Mouse (Mus musculus): ENCODE data around the gene Pou2f2.

The Pou2f2 gene

DNA sequence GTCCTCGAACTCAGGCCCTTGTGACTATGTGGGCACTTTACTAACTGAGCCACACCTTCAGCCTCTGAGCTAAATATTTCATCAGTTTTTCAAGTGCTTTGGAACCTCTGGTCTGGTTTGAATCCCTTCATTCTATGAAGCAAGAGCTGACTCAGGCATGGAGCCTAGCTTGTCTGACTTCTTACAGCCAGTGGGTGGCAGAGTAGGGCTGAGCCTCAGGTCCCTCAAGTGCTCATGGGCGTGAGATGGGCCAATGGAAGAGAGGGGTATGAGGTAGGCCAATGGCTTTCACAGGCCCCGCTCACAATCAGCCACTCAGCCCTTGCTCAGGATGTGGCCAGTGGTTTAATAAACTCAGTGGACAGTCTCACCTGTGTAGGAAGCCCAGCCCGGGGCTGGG lies 79.9 kb downstream of the Pou2f2 start:
- no peak for DNase-seq (ENCODE audit: low read depth, low spot score)

DNA sequence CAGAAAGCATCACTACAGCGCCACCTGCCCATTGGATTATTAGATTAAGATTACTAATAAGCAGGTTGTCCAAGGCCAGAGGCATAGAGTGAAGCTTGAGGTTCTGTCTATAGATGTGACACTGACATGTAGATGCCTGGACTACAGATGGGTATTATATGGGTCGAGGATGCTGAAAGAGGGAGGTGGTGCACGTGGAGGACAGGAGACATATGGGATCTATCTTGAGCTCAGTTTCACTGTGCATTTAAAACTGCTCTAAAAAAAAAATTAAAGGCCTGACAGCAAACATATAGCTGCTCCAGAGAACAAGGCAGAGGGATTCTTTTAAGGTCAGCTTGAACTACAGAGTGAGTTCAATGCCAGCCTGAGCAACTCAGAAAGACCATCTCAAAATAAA lies 81.4 kb downstream of the Pou2f2 start:
- DNase-seq (ENCODE audit: low read depth, low spot score), result no peak

DNA sequence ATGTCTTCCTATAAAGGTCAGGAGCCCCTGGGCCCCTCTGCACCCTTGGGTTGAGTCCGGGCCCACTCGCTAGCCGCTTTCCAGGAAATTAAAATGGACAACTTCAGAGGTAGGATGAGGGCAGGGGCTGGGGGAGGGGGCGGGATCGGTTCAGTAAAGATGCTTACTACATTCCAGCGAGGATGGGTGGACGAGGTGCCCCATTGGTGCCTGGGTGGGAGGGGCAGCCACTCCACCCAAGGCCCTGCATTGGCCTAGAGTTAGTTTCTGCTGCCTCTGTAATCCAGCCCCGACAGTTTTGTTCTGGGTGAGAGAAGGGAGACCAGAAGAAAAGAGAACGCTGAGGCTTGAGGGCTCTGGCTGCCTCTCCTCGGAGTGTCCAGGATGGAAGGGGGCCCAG lies 89.7 kb downstream of the Pou2f2 start:
- no peak for DNase-seq (ENCODE audit: low read depth, low spot score)

DNA sequence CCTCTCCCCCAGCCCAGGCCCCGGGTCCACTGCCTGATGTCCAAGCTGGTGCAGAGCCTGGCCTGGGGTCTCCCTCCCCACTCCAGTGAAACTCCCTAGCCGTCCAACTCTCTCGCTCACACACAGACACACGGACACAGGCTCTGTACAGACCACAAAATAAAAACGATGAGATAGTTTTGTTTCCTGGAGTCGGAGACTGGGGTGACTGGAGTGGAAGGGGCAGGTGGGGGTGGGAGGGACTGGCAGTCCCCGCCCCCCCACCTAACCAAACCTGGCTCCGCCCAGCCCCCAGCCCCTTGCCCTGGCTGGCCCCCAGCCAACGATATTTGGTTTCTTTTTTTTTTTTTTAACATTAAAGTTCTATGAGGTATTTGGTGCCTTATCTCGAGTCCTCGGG lies 90.6 kb downstream of the Pou2f2 start:
- DNase-seq (ENCODE audit: low read depth, low spot score), result peak; percentile 62

DNA sequence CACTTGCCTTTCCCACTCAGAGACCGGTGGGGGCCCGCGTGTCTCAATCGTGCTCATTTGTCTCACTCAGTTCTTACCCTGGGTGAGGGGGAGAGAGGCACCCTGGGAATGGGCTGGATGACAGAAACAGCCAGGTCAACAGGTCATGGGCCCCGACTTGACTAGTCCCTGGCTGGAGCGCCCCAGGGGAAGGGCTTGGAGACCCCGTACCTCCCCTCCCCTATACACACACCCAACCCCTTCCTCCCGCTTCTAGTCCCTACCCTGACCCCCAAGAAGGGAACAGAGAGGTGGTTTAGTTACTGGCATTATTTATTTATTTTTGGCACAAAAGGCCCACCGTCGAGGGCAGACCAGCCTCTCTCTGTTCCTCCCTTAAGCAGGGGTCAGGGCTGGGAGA lies 91.0 kb downstream of the Pou2f2 start:
- peak; percentile 48 for DNase-seq (ENCODE audit: low read depth, low spot score)

DNA sequence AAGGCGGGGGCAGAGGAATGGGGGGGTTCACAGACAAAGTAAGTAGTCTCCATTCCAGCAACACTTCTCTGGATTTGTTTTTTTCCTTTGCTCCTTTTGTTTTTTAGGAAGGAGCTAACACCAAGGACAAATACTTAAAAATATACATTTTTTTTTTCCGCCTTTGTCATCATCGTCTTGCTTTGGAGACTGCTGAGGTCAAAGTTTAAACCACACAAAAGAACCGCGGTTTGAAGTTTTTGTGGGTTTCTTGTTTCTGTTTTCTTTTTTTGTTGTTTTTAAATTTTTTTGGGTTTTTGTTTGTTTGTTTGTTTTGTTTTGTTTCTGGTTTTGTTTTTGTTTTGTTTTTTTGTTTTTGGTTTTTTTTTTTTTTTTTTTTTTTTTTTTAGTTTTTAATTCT lies 91.6 kb downstream of the Pou2f2 start:
- peak; percentile 72 for DNase-seq (ENCODE audit: low read depth, low spot score)

DNA sequence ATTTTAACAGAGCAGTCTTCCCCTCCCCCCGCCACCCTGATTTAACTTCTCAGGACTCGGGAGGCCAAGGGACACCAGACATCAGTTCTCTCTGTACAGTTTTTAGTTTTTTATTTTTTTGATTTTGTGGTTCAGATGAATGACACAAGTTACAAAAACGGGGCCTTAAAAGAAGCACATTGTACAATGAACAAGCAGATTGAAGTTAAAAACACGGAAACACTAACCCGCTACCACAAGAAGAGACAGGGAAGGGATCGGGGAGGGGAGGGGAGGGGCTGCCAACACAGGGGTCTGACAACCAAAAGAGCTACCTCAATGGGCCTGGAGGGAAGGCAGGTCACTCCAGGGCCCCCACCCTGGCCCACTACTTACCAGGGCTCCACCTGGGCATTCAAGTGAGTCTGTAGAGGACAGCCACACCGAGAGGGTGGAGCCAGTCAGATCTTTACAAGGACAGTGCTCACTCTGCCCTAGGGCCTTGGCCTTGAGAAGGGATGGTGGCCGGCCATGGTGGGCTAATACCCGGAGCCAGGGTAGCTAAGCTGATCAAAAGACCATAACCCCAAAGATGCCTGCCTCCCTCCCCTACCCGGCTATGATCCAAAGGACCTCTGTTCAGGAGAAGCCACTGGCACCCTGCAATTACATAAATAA lies 92.1 kb downstream of the Pou2f2 start:
- peak; percentile 37 for DNase-seq (ENCODE audit: low read depth, low spot score)

DNA sequence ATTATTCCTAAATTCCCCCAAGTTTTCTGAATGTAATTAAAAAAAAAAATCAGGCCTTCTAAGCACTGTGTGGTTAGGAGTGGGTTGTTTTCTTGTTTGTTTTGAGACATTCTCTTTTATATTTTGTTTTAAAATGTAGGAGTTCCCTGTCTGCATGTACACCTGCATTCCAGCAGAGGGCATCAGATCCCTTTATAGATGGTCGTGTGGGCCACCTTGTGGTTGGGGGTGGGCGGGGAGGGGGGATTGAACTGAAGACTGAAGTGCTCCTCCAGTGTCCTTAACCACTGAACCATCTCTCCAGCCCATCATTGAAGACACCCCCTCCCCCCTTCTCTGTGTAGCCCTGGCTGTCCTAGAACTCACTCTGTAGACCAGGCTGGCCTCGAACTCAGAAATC lies 92.9 kb downstream of the Pou2f2 start:
- DNase-seq (ENCODE audit: low read depth, low spot score), result peak; percentile 64

DNA sequence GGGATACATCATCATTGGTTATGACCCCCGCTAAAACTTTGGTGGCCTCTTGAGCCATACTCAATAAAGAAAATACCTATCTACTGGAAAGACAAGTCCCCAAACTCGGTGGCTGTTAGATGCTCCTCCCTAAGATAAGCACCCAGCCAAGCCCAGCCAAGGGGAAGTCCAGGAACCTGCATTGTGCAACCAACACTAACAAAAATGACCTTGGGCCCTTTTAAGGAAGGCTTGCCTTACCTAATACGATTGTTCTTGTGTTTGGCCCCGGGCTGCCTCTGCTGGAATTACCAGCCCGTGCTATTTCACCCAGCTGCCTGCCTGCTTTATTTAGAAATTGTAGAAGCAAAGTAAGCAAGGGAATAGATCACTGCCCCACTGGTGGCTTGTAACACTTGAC lies 94.9 kb downstream of the Pou2f2 start:
- DNase-seq (ENCODE audit: low read depth, low spot score), result no peak

DNA sequence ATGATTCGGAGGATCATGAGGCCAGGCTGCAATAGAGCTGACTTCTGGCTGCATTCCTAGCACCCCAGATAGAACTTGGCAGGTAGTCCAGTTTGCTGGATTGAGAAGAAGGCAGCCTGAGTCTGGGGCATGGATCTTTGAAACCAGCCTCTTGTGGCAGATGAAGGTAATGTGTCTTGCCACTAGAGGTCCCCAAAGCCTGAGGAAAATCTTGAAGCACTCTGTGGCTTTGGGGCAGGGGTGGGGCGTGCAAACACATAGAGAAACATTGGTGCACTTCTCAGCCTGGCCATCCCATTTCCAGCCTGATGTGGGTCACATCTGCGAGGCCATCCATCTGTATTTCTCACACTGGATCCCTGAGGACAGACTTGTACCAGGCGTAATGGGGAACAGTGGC lies 97.0 kb downstream of the Pou2f2 start:
- peak; percentile 84 for DNase-seq (ENCODE audit: low read depth, low spot score)

DNA sequence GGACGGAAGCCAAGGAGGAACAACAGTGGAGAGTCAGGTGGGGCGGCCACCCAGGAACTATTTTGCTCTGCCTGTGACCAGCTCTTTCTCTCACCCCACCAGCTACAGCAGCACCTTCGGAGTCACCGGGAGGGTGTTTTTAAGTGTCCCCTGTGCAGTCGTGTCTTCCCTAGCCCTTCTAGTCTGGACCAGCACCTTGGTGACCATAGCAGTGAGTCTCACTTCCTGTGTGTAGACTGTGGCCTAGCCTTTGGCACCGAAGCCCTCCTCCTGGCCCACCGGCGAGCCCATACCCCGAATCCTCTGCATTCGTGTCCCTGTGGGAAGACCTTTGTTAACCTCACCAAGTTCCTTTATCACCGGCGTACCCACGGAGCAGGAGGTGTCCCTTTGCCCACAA lies 99.1 kb downstream of the Pou2f2 start:
- no peak for DNase-seq (ENCODE audit: low read depth, low spot score)

DNA sequence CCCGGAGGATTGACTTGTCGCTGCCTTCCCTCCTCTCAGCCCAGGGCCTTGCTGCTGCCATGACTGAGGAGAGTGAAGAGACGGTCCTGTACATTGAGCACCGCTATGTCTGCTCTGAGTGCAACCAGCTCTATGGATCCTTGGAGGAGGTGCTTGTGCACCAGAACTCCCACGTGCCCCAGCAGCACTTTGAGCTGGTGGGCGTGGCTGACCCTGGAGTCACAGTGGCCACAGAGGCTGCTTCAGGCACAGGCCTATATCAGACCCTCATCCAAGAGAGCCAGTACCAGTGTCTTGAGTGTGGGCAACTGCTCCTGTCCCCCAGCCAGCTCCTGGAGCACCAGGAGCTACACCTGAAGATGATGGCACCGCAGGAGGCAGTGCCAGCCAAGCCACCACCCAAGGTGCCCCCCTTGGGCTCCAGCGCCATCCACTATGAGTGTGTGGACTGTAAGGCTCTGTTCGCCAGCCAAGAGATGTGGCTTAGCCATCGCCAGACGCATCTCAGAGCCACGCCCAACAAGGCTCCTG lies 100.0 kb downstream of the Pou2f2 start:
- DNase-seq (ENCODE audit: low read depth, low spot score), result no peak

DNA sequence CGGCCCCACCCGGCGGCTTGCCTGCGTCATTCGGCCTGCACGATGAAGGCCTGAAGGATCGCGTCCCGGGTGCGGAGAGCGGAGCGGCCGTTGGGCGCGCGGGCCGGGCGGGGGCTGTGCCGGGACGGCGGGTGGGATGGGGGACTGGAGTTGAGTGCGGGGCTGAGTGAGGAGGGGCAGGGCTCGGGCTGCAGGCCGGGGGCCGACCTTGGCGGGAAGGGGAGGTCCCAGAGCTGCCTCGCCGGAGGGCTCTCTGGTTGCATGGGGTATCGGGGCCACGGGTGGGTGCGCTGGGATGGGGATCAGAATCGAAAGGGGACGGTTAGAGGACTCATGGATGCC lies 102.1 kb downstream of the Pou2f2 start:
- DNase-seq (ENCODE audit: low read depth, low spot score), result no peak

DNA sequence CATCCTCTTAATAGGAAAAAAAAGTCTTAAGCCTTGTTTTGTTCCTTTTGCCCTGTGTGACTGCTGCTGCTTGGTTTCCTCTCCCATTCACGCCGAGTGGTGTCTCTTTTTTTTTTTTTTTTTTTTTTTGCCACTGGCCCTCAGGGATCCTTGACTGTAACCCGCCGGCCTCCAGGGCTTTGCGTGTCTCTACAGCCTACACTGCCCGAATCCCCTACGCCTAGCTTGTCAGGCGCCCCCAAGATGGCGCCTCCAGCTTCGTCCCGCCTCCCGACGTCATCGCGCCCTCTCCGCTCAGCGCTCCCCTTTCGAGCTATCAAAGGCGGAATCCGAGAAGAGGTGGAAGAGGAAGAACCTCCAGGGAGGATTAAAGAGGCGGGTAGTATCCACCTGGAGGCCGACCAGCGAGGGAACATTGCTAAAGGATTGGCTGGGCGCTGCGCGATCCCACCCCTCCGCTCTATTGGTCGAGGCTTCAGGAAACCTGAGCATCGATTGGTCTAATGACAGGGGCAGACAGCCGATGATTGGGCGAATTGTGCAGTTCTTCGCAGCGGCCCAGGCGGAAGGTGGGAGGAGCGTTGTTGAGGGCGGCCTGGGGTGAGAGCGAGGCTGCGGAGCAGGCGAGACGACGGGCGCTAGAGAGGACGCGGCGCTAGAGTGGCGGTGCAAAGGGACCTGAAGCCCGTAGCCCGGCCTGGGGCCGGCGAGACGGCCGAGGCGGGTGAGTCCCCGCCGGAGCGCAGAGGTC lies 102.7 kb downstream of the Pou2f2 start:
- peak; percentile 99 for DNase-seq (ENCODE audit: low read depth, low spot score)

DNA sequence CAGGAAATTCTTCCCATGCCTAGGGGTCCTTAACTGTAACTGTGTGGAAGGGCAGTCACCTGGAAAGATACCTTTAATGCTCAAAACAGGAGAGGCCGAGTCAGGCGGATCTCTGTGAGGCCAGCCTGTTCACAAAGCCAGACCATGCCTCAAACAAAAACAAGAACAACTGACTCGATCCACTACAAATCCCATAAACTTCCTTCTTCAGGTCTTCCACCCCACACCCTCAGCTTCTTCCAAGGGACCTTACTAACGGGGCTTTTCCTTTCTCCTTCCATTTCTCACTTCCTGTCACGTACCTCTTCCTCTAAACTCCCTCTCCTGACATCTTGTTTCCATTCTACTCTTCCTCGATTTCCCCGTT lies 103.2 kb downstream of the Pou2f2 start:
- DNase-seq (ENCODE audit: low read depth, low spot score), result no peak

DNA sequence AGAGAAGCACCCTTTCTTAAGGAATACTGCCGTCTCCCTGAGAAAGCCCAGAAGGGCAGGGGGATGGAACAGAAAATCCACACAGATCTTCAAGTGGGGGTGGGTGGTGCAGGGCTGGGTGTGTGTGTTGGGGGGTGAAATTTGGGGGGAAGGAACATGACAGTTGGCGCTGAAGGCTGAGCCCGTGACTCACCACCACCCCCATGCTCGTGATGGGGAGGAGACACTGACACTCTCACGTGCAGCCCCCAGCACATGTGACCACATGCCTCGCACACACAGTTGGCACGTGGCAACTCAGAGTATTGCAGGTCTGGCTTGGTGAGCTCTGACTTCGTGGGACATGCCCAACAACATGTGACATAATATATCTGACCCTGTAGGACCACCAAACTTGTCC lies 105.6 kb downstream of the Pou2f2 start:
- DNase-seq (ENCODE audit: low read depth, low spot score), result no peak

DNA sequence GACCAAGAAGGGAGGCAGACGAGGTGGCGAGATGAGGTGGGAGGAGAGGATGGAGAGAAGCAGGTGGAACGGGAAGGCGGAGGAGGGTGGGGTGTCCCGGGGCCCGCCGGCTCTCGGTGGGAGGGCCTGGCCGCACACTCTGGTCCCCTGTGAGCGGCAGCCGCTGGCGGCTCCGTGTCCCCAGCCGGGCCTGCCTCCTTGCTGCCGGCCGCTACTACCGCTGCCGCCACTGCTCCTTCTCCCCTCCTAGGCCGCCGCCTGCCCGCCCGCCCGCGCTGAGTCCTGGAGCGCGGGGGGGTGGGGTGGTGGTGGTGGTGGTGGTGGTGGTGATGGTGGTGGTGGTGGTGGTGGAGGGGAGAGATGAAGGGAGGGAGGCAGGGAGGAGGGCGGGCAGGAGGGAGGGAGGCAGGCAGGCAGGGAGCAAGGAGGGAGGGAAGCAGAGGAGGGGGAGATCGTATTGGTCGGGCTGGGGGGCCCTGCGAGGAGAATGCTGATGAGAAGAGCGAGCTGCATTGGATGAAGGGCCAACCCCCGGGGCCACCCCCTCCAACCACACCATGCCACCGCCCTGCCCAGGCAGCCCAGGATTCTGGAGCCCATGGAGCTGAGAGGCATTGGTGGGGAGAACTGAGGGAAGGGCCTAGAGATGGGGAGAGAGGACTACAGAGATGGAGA lies 106.7 kb downstream of the Pou2f2 start:
- DNase-seq (ENCODE audit: low read depth, low spot score), result peak; percentile 55

DNA sequence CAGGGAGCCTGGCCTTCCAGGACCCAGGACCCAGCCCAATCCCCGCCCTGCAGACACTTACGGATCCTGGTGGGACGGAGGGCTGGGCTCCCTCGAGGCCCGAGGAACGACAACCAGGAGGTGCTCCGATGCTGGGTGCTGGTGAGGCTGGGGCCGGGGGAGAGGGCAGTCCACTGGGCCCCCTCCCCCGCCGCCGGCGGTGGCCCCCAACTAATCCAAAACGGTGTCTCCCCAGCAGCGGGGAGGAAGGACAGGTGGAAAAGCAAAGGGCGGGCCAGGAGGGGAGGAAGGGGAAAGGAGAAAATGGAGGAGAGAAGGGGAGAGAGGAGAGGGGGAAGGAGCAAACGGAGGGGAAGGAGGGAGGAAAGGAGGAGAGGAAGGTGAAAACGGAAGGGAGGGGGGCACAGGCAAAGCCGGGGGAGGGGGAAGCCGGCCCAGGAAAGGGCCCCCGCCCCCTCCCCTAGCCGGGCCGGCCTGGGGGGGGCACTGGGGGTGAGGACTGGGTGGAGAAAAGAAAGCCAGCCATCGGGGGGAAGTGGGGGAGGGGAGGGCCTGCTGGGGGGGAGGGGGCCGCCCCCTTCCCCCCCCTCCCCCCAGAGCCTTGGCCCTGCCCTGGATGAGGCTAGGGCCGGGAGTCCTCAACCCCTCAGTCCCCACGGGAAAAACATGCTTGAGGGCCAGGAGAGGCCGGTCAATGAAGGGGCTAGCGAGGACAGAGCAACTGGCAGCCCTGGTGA lies 107.4 kb downstream of the Pou2f2 start, which contains the start of the genes Grik5 and Zfp574:
Grik5 (minus strand) TSS at position 368 of the 737 bp plus-strand sequence.
Zfp574 (plus strand) TSS at position 589 of the 737 bp plus-strand sequence.
- no peak for DNase-seq (ENCODE audit: low read depth, low spot score)

DNA sequence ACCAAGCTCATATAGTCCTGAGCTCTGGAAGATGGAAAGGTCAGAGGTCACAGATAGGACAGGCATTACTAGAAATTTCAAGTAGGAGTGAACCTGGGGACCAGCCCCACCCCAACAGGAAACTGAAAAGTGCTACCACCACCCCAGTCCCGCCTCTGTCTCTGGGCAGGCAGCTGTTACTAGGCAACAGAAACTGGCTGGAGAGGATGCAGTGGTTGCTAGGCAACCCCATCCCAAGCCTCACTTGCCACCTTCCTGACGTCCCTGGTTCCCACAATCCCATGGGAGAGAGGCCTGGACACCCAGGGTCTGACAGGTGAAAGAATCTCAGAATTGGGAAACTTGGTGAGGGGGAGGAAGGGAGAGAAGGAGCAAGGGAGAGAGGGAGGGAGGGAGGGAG lies 110.8 kb downstream of the Pou2f2 start:
- DNase-seq (ENCODE audit: low read depth, low spot score), result no peak

DNA sequence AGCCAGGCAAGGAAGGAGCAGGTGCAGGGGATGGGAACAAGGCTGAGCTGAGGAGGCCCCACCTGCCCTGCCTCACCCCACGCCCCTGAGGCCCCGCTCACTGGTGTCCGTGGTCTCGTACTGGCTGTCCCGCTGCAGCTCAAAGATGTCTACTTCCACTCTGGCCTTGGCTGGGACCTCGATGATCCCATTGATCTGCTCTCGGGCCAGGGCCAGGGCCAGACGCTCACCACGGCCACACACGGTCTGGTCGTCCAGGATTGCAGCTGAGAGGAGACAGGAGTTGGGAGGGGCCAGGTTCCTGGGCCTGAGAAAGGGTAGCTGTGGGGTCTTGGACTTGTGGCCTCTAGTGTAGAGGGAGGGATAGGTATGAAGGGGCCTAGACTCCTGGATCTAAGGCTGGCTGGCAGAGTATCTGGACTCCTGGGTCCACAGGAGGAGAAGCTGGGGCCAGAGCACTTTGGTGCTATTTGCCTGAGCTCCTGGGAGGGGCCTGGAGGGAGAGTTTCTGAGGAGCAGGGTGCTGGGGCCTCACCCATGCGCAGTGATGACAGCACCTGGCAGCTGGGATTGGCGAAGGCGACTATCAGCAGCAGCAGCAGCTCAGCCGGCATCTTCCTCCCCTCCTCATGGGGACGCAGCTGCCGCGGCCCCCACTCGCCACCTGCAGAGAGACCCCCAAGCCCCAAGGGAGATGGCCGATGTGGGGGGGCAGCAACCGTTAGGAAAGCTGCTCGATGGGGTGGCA lies 111.4 kb downstream of the Pou2f2 start:
- no peak for DNase-seq (ENCODE audit: low read depth, low spot score)

DNA sequence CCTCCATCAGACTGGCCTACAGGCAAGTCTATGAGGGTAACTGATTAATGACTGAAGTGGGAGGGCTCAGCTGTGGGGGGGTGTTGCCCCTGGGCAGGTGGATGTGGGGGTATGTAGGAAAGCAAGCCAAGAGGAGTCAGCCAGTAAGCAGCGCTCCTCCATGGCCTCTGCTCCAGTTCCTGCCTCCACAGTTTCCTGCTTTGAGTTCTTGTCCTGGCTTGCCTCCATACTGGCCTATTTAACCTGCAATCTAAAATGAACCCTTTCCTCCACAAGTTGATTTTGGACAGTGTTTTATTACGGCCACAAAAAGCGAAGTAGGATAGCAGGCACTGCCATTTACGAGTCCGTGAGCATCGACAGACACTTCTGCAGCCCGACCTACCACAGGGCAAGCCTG lies 112.2 kb downstream of the Pou2f2 start:
- DNase-seq (ENCODE audit: low read depth, low spot score), result no peak

Measured in CD4-positive, CD25-positive, alpha-beta regulatory T cell, adult 2 months (primary cell).